Mouse (Mus musculus) midbrain, embryonic 10.5 days (tissue): Measurements from ENCODE around the gene Glp2r. TPM values are rescaled to one million over a fixed set of nuclear protein-coding genes. Genes with fewer than 3 reads are reported as not detected.

Experiments
- DNase-seq: peaks from one replicate; pipeline ENCODE4 v3.0.0-alpha.2; 2017; ENCODE audit warnings: low spot score
- H3K27ac ChIP-seq: fragments of 300-500 bp; sonication (generic); replicated peaks from 2 replicates; pipeline ENCODE4 v1.5.1; 2016; ENCODE audit warnings: mild to moderate bottlenecking
- H3K27me3 ChIP-seq: fragments of 300-500 bp; sonication (generic); 2 replicates; pipeline ENCODE4 v1.6.1; 2016; ENCODE audit warnings: low read depth, mild to moderate bottlenecking; ENCODE audit not compliant: poor library complexity, severe bottlenecking
- H3K36me3 ChIP-seq: fragments of 300-500 bp; sonication (generic); 2 replicates; pipeline ENCODE4 v1.6.1; 2016; ENCODE audit warnings: mild to moderate bottlenecking, moderate library complexity
- H3K4me1 ChIP-seq: fragments of 300-500 bp; sonication (generic); 2 replicates; pipeline ENCODE4 v1.6.1; 2016
- H3K4me3 ChIP-seq: fragments of 300-500 bp; sonication (generic); 2 replicates; pipeline ENCODE4 v1.5.1; 2016; ENCODE audit warnings: mild to moderate bottlenecking, moderate library complexity
- H3K9me3 ChIP-seq: fragments of 300-500 bp; sonication (generic); replicated peaks from 2 replicates; pipeline ENCODE4 v1.6.1; 2016; ENCODE audit warnings: mild to moderate bottlenecking
- WGBS: fragments of 180-500 bp; shearing (Covaris S2); methylation state at CpG from one replicate; pipeline ENCODE4 v1.1.7; 2016; 5-methylcytosine and 5-hydroxymethylcytosine counted together
- polyA plus RNA-seq: library from polyadenylated mRNA; unstranded; fragments of >200 nt; fragmentation: Nextera tagmentation; extraction: Ambion mirVana; gene quantifications from 2 replicates; pipeline ENCODE4 v1.2.1, GENCODE M21; 2016

Gene Glp2r
- polyA plus RNA-seq, 1 experiment from 2014 or later = not detected

GRCm38 (mm10) chr11:67771691-67772090 lies 738 bp upstream of the Glp2r start:
- H3K4me1 ChIP-seq = no peaks in the 10 kb centered on the region
- H3K27ac ChIP-seq = no peak overlapping the region
- H3K9me3 ChIP-seq = no peaks in the 10 kb centered on the region
- H3K27me3 ChIP-seq = no peaks in the 10 kb centered on the region
- 82% methylated on average over 2 of the region's 2 CpGs for WGBS
- no peak overlapping the region for H3K4me3 ChIP-seq
- no peaks in the 10 kb centered on the region for H3K36me3 ChIP-seq
- DNase-seq = no peak

GRCm38 (mm10) chr11:67757373-67758167 lies 13.4 kb downstream of the Glp2r start:
- H3K27ac ChIP-seq = no peak overlapping the region
- 75% methylated on average over 15 of the region's 15 CpGs for WGBS
- H3K4me3 ChIP-seq = no peak overlapping the region
- H3K36me3 ChIP-seq = no peaks in the 10 kb centered on the region
- no peak for DNase-seq
- H3K4me1 ChIP-seq = no peaks in the 10 kb centered on the region
- no peaks in the 10 kb centered on the region for H3K9me3 ChIP-seq
- H3K27me3 ChIP-seq = no peaks in the 10 kb centered on the region

GRCm38 (mm10) chr11:67756287-67756686 lies 14.7 kb downstream of the Glp2r start:
- H3K27ac ChIP-seq = no peak overlapping the region
- no peaks in the 10 kb centered on the region for H3K27me3 ChIP-seq
- DNase-seq = no peak
- H3K4me3 ChIP-seq = no peak overlapping the region
- H3K4me1 ChIP-seq = no peaks in the 10 kb centered on the region
- WGBS = 100% methylated on average over 1 of the region's 1 CpGs
- no peaks in the 10 kb centered on the region for H3K36me3 ChIP-seq
- no peaks in the 10 kb centered on the region for H3K9me3 ChIP-seq

GRCm38 (mm10) chr11:67741569-67741968 lies 29.4 kb downstream of the Glp2r start:
- H3K27me3 ChIP-seq = no peaks in the 10 kb centered on the region
- no peaks in the 10 kb centered on the region for H3K9me3 ChIP-seq
- no peaks in the 10 kb centered on the region for H3K36me3 ChIP-seq
- H3K27ac ChIP-seq = no peak overlapping the region
- H3K4me1 ChIP-seq = no peaks in the 10 kb centered on the region
- no peak overlapping the region for H3K4me3 ChIP-seq
- DNase-seq = no peak

GRCm38 (mm10) chr11:67738846-67739490 lies 32.0 kb downstream of the Glp2r start:
- no peaks in the 10 kb centered on the region for H3K4me1 ChIP-seq
- no peak overlapping the region for H3K27ac ChIP-seq
- 92% methylated on average over 5 of the region's 5 CpGs for WGBS
- no peaks in the 10 kb centered on the region for H3K36me3 ChIP-seq
- DNase-seq = no peak
- H3K4me3 ChIP-seq = no peak overlapping the region
- H3K27me3 ChIP-seq = no peaks in the 10 kb centered on the region
- H3K9me3 ChIP-seq = no peaks in the 10 kb centered on the region

- no peak overlapping the region for H3K4me3 ChIP-seq
- H3K27me3 ChIP-seq = no peaks in the 10 kb centered on the region
- 83% methylated on average over 6 of the region's 6 CpGs for WGBS
- H3K9me3 ChIP-seq = no peaks in the 10 kb centered on the region
- H3K27ac ChIP-seq = no peak overlapping the region
- no peak for DNase-seq
- no peaks in the 10 kb centered on the region for H3K36me3 ChIP-seq
- no peaks in the 10 kb centered on the region for H3K4me1 ChIP-seq
Measured at GRCm38 (mm10) chr11:67738345-67738744, 32.6 kb downstream of the Glp2r start.

GRCm38 (mm10) chr11:67734597-67734996 lies 36.4 kb downstream of the Glp2r start:
- DNase-seq = no peak
- 75% methylated on average over 3 of the region's 3 CpGs for WGBS
- Histone ChIP-seq H3K9me3 (no peaks in the 10 kb centered on the region), H3K4me1 (no peaks in the 10 kb centered on the region), H3K4me3 (no peak overlapping the region), H3K36me3 (no peaks in the 10 kb centered on the region), H3K27ac (no peak overlapping the region), H3K27me3 (no peaks in the 10 kb centered on the region)

- 93% methylated on average over 1 of the region's 1 CpGs for WGBS
- DNase-seq = no peak
Measured at GRCm38 (mm10) chr11:67733726-67734125, 37.2 kb downstream of the Glp2r start.

GRCm38 (mm10) chr11:67731056-67731455 lies 39.9 kb downstream of the Glp2r start:
- H3K27ac ChIP-seq = no peak overlapping the region
- peaks cover 1% of the 10 kb centered on the region; the same call in 1 of the 2 replicates for H3K4me1 ChIP-seq
- H3K4me3 ChIP-seq = no peak overlapping the region
- WGBS = 92% methylated on average over 2 of the region's 2 CpGs
- H3K9me3 ChIP-seq = no peaks in the 10 kb centered on the region
- no peak for DNase-seq
- H3K27me3 ChIP-seq = no peaks in the 10 kb centered on the region
- no peaks in the 10 kb centered on the region for H3K36me3 ChIP-seq

More at GRCm38 (mm10) chr11:67733726-67734125, 37.2 kb downstream of the Glp2r start:
- no peaks in the 10 kb centered on the region for H3K4me1 ChIP-seq
- H3K36me3 ChIP-seq = no peaks in the 10 kb centered on the region
- H3K4me3 ChIP-seq = no peak overlapping the region
- no peaks in the 10 kb centered on the region for H3K9me3 ChIP-seq
- no peak overlapping the region for H3K27ac ChIP-seq
- H3K27me3 ChIP-seq = no peaks in the 10 kb centered on the region

GRCm38 (mm10) chr11:67728726-67729125 lies 42.2 kb downstream of the Glp2r start:
- Histone ChIP-seq H3K36me3 (no peaks in the 10 kb centered on the region), H3K9me3 (no peaks in the 10 kb centered on the region), H3K27me3 (no peaks in the 10 kb centered on the region), H3K27ac (no peak overlapping the region), H3K4me3 (no peak overlapping the region), H3K4me1 (peaks cover 6% of the 10 kb centered on the region; the same call in 1 of the 2 replicates)
- no peak for DNase-seq

- Histone ChIP-seq H3K27ac (no peak overlapping the region), H3K4me1 (peaks cover 6% of the 10 kb centered on the region; the same call in 1 of the 2 replicates), H3K36me3 (no peaks in the 10 kb centered on the region), H3K27me3 (no peaks in the 10 kb centered on the region), H3K4me3 (no peak overlapping the region), H3K9me3 (no peaks in the 10 kb centered on the region)
- WGBS = 83% methylated on average over 6 of the region's 6 CpGs
- no peak for DNase-seq
Measured at GRCm38 (mm10) chr11:67727095-67727494, 43.9 kb downstream of the Glp2r start.

GRCm38 (mm10) chr11:67723231-67724013 lies 47.5 kb downstream of the Glp2r start:
- H3K27ac ChIP-seq = no peak overlapping the region
- H3K4me1 ChIP-seq = peaks cover 6% of the 10 kb centered on the region; the same call in 1 of the 2 replicates
- DNase-seq = no peak
- no peak overlapping the region for H3K4me3 ChIP-seq
- no peaks in the 10 kb centered on the region for H3K36me3 ChIP-seq
- H3K27me3 ChIP-seq = no peaks in the 10 kb centered on the region
- H3K9me3 ChIP-seq = no peaks in the 10 kb centered on the region
- WGBS = 80% methylated on average over 8 of the region's 8 CpGs
